Mouse (Mus musculus): ENCODE data around the gene Tomm34. TPM values are rescaled to one million over a fixed set of nuclear protein-coding genes. Genes with fewer than 3 reads are reported as not detected.

The Tomm34 gene
- total RNA-seq (2021) = 10 to 100 TPM; 11.7 to 14.6 TPM
- long read RNA-seq, experiment 1, transcript Tomm34-202 (7 exons, 1,923 nt) = major isoform, 10 of 12 reads
- long read RNA-seq, experiment 1, partial matches to known transcripts = 2 of 12 reads
- long read RNA-seq, experiment 1, other reads (novel, unspliced or antisense) = 0 of 12 reads
- long read RNA-seq, experiment 2, transcript Tomm34-202 (7 exons, 1,923 nt) = major isoform, 12 of 15 reads
- long read RNA-seq, experiment 2, partial matches to known transcripts = 0 of 15 reads
- long read RNA-seq, experiment 2, other reads (novel, unspliced or antisense) = 0 of 15 reads

- peak; percentile 98 for DNase-seq
- intact Hi-C loops (cut with DNase I; ENCODE audit: low total_unique reads) = no loop called here
Measured at GRCm38 (mm10) chr2:164070765-164071436, at the start of gene Tomm34. TSS of gene Tomm34 (minus strand) at chr2:164071169.

GRCm38 (mm10) chr2:164119503-164119902 is 48.5 kb upstream of the Tomm34 start:
- DNase-seq = no peak
- intact Hi-C loops (cut with DNase I; ENCODE audit: low total_unique reads) = no loop called here

GRCm38 (mm10) chr2:164115531-164115930 is 44.6 kb upstream of the Tomm34 start:
- intact Hi-C loops (cut with DNase I; ENCODE audit: low total_unique reads) = no loop called here

GRCm38 (mm10) chr2:164114051-164114450 is 43.1 kb upstream of the Tomm34 start:
- DNase-seq = no peak
- intact Hi-C loops (cut with DNase I; ENCODE audit: low total_unique reads) = no loop called here

More at GRCm38 (mm10) chr2:164115531-164115930, 44.6 kb upstream of the Tomm34 start:
- DNase-seq = no peak

GRCm38 (mm10) chr2:164111546-164111945 is 40.6 kb upstream of the Tomm34 start:
- DNase-seq = peak; percentile 26
- intact Hi-C loops (cut with DNase I; ENCODE audit: low total_unique reads) = no loop called here

- peak; percentile 18 for DNase-seq
- intact Hi-C loops (cut with DNase I; ENCODE audit: low total_unique reads) = loop anchor here (10.0 kb wide), 1 partner anchor 246 kb away; no protein-coding TSS in a partner anchor
Measured at GRCm38 (mm10) chr2:164108501-164108900, 37.5 kb upstream of the Tomm34 start.

- no peak for DNase-seq
- intact Hi-C loops (cut with DNase I; ENCODE audit: low total_unique reads) = loop anchor here (10.0 kb wide), 1 partner anchor 248 kb away; no protein-coding TSS in a partner anchor
Measured at GRCm38 (mm10) chr2:164107125-164107874, 36.3 kb upstream of the Tomm34 start.

GRCm38 (mm10) chr2:164106287-164107035 is 35.5 kb upstream of the Tomm34 start:
- no peak for DNase-seq
- intact Hi-C loops (cut with DNase I; ENCODE audit: low total_unique reads) = loop anchor here (10.0 kb wide), 1 partner anchor 248 kb away; no protein-coding TSS in a partner anchor

- DNase-seq = peak; percentile 55
- intact Hi-C loops (cut with DNase I; ENCODE audit: low total_unique reads) = loop anchor here (10.0 kb wide), 1 partner anchor 251 kb away; no protein-coding TSS in a partner anchor
Measured at GRCm38 (mm10) chr2:164103501-164103900, 32.5 kb upstream of the Tomm34 start.

GRCm38 (mm10) chr2:164102366-164102765 is 31.4 kb upstream of the Tomm34 start:
- intact Hi-C loops (cut with DNase I; ENCODE audit: low total_unique reads) = loop anchor here (10.0 kb wide), 1 partner anchor 252 kb away; no protein-coding TSS in a partner anchor
- no peak for DNase-seq

- DNase-seq = no peak
- intact Hi-C loops (cut with DNase I; ENCODE audit: low total_unique reads) = loop anchor here (10.0 kb wide), 1 partner anchor 253 kb away; no protein-coding TSS in a partner anchor
Measured at GRCm38 (mm10) chr2:164101936-164102335, 31.0 kb upstream of the Tomm34 start.

GRCm38 (mm10) chr2:164098603-164099250 is 27.8 kb upstream of the Tomm34 start:
- peak; percentile 25 for DNase-seq
- intact Hi-C loops (cut with DNase I; ENCODE audit: low total_unique reads) = no loop called here

- intact Hi-C loops (cut with DNase I; ENCODE audit: low total_unique reads) = no loop called here
- no peak for DNase-seq
Measured at GRCm38 (mm10) chr2:164094152-164094551, 23.2 kb upstream of the Tomm34 start.

- intact Hi-C loops (cut with DNase I; ENCODE audit: low total_unique reads) = no loop called here
Measured at GRCm38 (mm10) chr2:164089508-164089907, 18.5 kb upstream of the Tomm34 start.

GRCm38 (mm10) chr2:164087416-164088017 is 16.5 kb upstream of the Tomm34 start:
- intact Hi-C loops (cut with DNase I; ENCODE audit: low total_unique reads) = no loop called here
- DNase-seq = no peak

More at GRCm38 (mm10) chr2:164089508-164089907, 18.5 kb upstream of the Tomm34 start:
- DNase-seq = no peak

GRCm38 (mm10) chr2:164084342-164084700 is 13.4 kb upstream of the Tomm34 start:
- intact Hi-C loops (cut with DNase I; ENCODE audit: low total_unique reads) = no loop called here
- no peak for DNase-seq

GRCm38 (mm10) chr2:164083609-164084341 is 12.8 kb upstream of the Tomm34 start:
- no peak for DNase-seq
- intact Hi-C loops (cut with DNase I; ENCODE audit: low total_unique reads) = no loop called here

- intact Hi-C loops (cut with DNase I; ENCODE audit: low total_unique reads) = no loop called here
- no peak for DNase-seq
Measured at GRCm38 (mm10) chr2:164082175-164082574, 11.2 kb upstream of the Tomm34 start.

All from gastrocnemius, postnatal 14 days (tissue).